Mouse (Mus musculus) A20 (cell line): ENCODE measurements at regions not wholly inside any gene's neighbourhood (a gene's known extent, or its start where the extent isn't known, plus 50 kb on each side); places are given as distances from the start of the nearest gene placed in this dataset.

Experiments used
- DNase-seq: peaks from one replicate; pipeline ENCODE4 v3.0.0-alpha.2; 2011; ENCODE audit warnings: low read depth, low spot score

DNA sequence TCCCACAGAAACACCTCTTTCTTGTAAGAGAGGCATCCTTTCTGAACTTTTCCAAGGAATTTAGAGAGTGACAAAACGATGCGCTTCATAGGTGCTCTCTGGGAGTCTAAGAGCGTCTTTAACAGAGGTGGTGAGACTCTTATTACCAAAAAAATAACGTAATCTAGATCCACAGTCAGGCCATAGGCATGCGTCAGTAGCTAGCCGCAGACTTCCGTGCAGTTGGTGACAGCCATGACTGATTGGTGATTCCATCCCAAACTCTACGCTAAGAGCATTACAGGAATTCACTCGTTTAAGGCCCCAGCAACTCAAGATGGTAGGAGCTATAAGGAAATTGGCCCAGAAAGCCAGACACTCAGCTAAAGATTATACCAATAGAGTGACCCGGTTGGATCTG lies 197.4 kb downstream of the Sox9 start:
- no peak for DNase-seq

GRCm38 (mm10) chr11:112982165-112982801 lies 200.3 kb downstream of the Sox9 start:
- no peak for DNase-seq

DNA sequence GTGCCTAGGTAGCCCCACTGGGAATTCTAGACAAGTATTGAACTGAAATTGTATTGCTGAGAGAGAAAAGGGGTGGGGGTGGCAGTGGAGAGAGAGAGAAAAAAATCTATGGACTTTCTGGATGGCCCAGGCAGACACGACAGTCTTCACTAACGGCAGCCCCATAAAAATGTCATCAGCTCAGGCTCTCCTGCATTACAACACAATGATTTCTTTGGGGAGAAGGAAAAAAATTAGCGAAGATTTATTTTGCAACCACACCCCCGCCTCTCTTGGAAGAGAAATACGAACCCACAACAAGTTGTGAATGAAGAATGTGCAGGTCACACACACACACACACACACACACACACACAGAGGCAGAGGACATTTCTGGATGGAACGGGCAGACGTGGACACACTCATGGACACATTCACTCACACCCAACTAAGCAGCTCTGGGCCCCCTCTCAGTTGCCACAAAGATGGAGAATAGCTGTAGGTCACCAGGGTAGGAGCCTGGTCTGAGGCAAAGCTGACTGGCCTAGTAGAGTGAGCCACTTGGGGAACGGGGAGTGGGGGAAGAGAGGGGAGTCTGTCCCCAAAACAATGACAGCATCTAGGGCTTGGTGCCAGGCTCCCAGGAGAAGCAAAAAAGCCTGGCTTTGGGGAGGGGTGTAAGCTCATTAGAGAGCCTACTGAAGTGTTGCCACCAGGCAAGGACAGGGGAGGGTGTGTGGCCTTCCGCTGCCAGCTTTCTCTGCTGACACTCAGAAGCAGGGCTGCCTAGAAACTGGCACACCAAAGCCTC lies 201.0 kb downstream of the Sox9 start:
- no peak for DNase-seq

GRCm38 (mm10) chr11:112986029-112986573 lies 204.1 kb downstream of the Sox9 start:
- no peak for DNase-seq

DNA sequence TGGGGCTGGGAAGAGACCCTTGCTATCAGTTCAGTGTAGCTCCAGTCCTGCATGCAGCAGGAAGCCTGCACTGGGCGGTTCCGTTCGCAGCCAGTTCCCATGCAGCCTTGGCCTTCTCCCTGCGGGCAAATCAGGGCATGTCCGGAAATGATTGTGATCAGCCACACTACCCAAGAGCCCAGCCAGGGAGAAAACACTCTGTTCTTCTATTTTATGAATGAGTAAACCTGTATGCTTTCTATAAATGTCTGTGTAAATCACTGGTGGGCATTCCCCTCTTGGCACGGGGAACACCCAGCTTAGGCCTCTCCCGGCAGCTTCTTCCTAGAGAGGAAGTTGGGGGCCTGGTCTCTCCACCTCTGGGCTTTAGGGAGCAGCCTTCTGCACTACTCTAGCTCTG lies 205.8 kb downstream of the Sox9 start:
- DNase-seq = no peak

DNA sequence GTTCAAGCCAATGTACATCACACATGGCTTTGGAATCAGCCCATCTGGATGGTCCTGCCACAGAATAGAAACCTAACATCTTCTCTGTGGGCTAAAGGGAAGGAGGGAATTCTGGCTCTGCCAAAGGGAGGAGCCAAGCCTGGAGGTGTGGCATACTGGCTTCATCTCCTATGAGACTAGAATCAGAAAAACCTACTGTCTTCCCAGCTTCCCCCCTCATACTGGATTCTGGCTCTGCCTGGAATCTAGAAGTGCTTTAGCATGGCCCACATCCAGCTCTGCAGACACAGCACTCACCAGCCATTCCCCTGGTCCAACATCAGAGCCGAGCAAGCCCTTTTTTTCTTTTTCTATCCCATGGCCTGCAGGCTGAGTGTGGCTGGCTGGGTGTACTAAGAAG lies 206.9 kb downstream of the Sox9 start:
- DNase-seq = no peak

- no peak for DNase-seq
These were observed 208.0 kb downstream of the Sox9 start for GRCm38 (mm10) chr11:112989981-112990512.

GRCm38 (mm10) chr11:112990751-112991150 lies 208.7 kb downstream of the Sox9 start:
- DNase-seq = no peak

DNA sequence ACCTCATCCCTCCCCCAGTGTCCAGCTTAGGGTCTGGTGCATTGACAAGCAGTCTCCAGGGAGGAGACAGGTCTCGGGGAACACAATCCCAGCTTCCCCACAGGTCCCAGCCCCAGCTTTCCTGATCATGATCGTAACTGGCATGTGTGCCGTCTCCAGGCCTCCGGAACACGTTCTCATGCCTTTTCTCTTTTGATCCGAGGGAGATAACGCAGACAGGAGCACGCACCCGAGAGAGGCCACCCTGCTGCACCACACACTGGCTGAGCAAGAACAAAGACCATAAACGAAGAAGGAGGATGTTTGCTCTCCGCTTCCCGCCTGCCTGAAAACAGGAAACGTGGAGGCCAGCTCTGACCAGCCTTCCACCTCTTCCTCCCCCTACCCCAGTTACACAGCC lies 209.8 kb downstream of the Sox9 start:
- no peak for DNase-seq

- DNase-seq = no peak
These were observed 217.0 kb downstream of the Sox9 start for GRCm38 (mm10) chr11:112998777-112999583.

GRCm38 (mm10) chr11:113001071-113001470 lies 219.0 kb downstream of the Sox9 start:
- DNase-seq = no peak

DNA sequence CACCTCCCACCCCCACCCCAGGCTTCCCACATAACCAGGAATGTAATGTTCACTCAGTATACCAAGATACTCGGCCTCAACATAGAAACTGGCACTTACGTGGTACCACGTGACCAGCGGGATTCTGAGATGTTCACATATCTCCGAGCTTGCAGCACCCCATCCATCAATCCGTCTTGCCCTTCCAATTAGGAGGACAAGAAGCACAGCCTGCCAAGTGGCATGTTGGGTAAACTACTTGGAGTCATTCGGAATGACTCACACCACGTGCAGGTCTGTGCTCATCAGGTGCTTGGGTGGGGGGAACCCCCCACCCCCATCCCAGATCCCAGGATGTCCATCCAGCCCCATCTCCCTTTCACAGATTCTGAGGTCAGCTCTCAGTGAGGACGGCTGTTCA lies 223.9 kb downstream of the Sox9 start:
- no peak for DNase-seq

- DNase-seq = no peak
These were observed 226.5 kb downstream of the Sox9 start for GRCm38 (mm10) chr11:113008521-113008920.

DNA sequence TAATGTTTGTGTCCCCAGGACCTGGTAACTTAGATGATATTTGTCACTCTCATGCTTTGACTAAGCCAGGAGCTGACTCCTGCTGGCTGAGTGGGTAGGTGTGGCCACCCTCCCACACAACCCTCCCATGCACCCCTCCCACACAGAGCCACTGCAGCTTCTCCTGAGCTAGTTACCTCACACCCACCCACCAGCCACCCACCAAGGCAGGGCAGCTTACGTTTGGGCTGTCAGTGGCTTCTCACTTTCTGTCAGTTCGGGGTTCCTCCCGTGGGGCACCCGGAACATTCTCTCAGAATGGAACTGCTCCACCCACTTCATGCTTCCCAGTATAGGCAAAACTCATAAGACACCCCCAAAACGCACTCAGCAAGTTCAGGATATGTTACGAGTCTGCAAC lies 227.4 kb downstream of the Sox9 start:
- no peak for DNase-seq

- no peak for DNase-seq
These were observed 228.9 kb downstream of the Sox9 start for GRCm38 (mm10) chr11:113010906-113011305.

GRCm38 (mm10) chr11:113014186-113015010 lies 232.4 kb downstream of the Sox9 start:
- DNase-seq = no peak

DNA sequence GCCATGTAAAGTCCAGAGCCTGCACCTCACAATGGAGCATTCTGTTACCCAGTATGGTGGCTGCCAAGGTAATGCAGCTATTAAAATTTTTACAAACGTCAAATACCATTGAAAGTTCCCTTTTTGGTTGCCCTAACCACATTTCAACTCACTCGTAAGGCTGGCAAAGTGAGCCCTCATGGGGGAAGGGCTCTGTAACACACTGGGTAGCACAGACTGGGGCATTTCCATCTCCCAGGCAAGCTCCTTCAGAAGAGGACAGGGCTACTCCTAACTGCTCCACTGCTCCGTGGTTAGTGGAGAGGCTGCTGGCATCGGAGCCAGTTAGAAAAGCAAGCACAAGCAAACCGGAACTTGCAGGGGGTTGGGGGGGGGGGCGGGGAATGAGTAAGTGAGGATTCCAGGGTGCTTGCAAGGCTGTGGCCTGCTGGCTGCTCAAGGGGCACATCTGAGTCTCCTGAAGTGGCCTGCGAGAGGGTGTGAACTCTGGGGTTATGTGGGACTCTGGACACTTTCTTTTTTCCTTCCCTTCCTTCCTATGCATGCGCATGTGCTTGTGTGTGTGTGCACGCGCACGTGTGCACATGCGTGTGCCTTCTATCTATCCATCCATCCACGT lies 233.8 kb downstream of the Sox9 start:
- DNase-seq = no peak

- no peak for DNase-seq
These were observed 235.0 kb downstream of the Sox9 start for GRCm38 (mm10) chr11:113016801-113017715.

- no peak for DNase-seq
These were observed 239.5 kb downstream of the Sox9 start for GRCm38 (mm10) chr11:113021533-113021932.

GRCm38 (mm10) chr11:113026994-113027393 lies 245.0 kb downstream of the Sox9 start:
- no peak for DNase-seq
